Mouse (Mus musculus) lung, adult 2 months (tissue): ENCODE data around the gene Myh3.

Source experiments
- CTCF ChIP-seq: fragments of 200-500 bp; IDR thresholded peaks from 2 replicates; pipeline ENCODE4 v1.5.1; 2011; ENCODE audit warnings: mild to moderate bottlenecking, low read length, control low read depth; ENCODE audit not compliant: insufficient read depth
- POLR2A ChIP-seq: fragments of 200-500 bp; IDR thresholded peaks from 2 replicates; pipeline ENCODE4 v1.6.1; 2011; ENCODE audit warnings: low read depth, mild to moderate bottlenecking, control low read depth, low read length, borderline replicate concordance; ENCODE audit errors: extremely low read depth

DNA sequence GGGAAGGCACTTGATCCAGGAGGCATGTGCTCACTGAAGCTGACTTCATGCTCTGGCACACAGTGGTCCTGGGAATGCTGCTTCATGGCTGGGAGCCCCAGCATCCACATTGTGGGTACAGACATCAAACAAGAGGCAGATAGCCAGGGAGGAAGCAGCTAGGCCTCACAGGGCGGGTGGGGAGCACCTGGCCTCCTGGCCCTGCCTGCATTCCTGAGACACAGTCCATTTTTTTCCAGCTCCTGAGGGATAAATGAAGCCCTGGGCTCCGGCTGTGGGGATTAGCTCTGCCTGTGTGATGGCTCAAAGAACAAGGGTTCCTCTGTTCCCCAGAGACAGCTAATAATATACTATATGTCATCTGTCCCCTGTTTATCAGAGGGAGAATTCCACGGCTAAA, 3.1 kb upstream of the Myh3 start:
- TF ChIP-seq CTCF (no peak), POLR2A (no peak)
